Mouse (Mus musculus): ENCODE measurements around the gene Olfr545. TPM values are rescaled to one million over a fixed set of nuclear protein-coding genes. Genes with fewer than 3 reads are reported as not detected.
"Not testable (repeated sequence)": the region's sequence is repeated elsewhere in the genome, so short reads cannot be mapped to it uniquely, and the experiment has no call there.

Gene Olfr545
- polyA plus RNA-seq, 1 experiment from 2014 or later: 0.04 TPM

DNA sequence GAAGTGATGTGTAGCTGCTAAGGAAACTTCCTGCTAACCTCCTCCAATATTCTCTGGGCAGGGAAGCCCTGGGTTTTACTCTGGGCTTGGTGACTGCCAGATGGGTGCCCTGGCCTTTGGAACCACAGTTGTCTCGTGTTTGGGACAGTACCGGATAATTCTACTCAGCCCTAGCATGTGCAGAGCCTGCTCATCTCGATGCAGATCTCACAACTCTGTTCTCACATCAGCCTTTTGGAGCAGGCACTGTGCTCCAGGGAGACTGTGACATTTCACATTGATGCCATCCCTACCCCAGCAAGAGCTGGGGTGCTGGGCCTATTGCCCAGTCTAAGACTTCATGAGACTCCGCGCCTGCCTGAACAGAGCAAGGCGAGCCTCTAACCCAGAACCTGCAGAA lies 9.3 kb upstream of the Olfr545 start:
- 82% methylated on average over 6 of the region's 6 CpGs for whole genome bisulfite sequencing
- no peak for ATAC-seq (replicated peaks; ENCODE audit: insufficient number of reproducible peaks, insufficient read depth, low FRiP score, low read depth)

GRCm38 (mm10) chr7:102508066-102508465 lies 8.7 kb upstream of the Olfr545 start:
- Histone ChIP-seq H3K9ac (no peak overlapping the region), H3K27me3 (peaks cover 4% of the 10 kb centered on the region; the same call in 1 of the 2 replicates), H3K9me3 (replicated peaks) (no peaks in the 10 kb centered on the region), H3K4me2 (no peak overlapping the region), H3K4me3 (no peak overlapping the region), H3K36me3 (no peaks in the 10 kb centered on the region), H3K4me1 (replicated peaks) (no peaks in the 10 kb centered on the region; the same call in 1 of the 2 replicates), H3K27ac (no peak overlapping the region)
- no peak for ATAC-seq (replicated peaks; ENCODE audit: insufficient number of reproducible peaks, insufficient read depth, low FRiP score, low read depth)
- WGBS: 81% methylated on average over 9 of the region's 9 CpGs

More for the DNA sequence above, 9.3 kb upstream of the Olfr545 start:
- Histone ChIP-seq H3K9ac (no peak overlapping the region), H3K9me3 (replicated peaks) (no peaks in the 10 kb centered on the region), H3K4me3 (no peak overlapping the region), H3K36me3 (no peaks in the 10 kb centered on the region), H3K27ac (no peak overlapping the region), H3K27me3 (peaks cover 5% of the 10 kb centered on the region), H3K4me2 (no peak overlapping the region), H3K4me1 (replicated peaks) (no peaks in the 10 kb centered on the region; the same call in 1 of the 2 replicates)

DNA sequence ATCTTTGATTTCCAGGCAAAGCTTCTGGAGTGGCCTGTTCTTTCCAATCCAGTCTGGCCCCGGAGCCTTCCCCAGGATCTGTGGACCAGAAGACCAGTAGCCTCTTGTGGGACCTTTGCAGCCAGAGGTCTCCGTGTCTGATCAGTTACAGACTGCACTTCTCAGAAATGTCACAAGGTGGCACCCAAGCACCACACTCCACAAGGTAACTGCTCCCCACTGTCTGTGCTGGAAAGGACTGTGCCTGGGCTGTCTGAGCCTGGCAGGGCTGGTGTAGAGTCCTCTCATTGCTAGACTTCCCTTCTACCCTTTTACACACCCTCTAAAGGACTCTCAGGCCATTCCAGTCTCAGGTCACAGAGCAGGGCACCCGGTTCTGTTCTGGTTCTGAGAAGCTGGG lies 7.5 kb upstream of the Olfr545 start:
- no peak overlapping the region for H3K4me3 ChIP-seq
- WGBS: 47% methylated on average over 3 of the region's 3 CpGs
- no peaks in the 10 kb centered on the region for H3K9me3 ChIP-seq (replicated peaks)
- H3K27ac ChIP-seq: no peak overlapping the region
- H3K4me2 ChIP-seq: no peak overlapping the region
- no peaks in the 10 kb centered on the region for H3K36me3 ChIP-seq
- ATAC-seq (replicated peaks; ENCODE audit: insufficient number of reproducible peaks, insufficient read depth, low FRiP score, low read depth): no peak; the same call in 1 of the 2 replicates
- no peak overlapping the region for H3K9ac ChIP-seq
- no peaks in the 10 kb centered on the region for H3K4me1 ChIP-seq (replicated peaks)
- H3K27me3 ChIP-seq: peaks cover 4% of the 10 kb centered on the region; the same call in 1 of the 2 replicates

DNA sequence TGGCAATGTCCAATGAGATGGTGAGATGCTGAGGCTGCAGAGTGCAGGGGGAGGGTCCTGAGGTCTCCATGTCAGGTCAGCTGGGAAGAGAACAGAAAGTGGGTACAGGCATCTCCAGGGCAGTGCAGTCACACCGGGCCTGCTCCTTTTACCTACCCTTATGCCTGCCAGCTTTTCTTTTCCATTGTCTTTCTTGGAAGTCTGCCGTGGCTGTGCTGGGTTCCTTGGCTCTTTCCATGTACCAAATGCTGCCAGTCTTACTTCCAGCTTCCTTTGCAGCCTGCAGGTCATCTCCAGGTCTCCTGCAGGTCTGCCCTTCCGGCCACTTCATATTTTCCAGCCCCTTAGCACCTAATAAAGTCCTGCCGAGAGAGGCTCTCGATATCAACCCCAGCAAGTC lies 2.6 kb upstream of the Olfr545 start:
- ATAC-seq (replicated peaks; ENCODE audit: insufficient number of reproducible peaks, insufficient read depth, low FRiP score, low read depth): no peak
- Histone ChIP-seq H3K27me3 (no peaks in the 10 kb centered on the region), H3K4me1 (replicated peaks) (no peaks in the 10 kb centered on the region), H3K27ac (no peak overlapping the region), H3K4me2 (no peak overlapping the region), H3K9me3 (replicated peaks) (no peaks in the 10 kb centered on the region), H3K36me3 (no peaks in the 10 kb centered on the region), H3K9ac (no peak overlapping the region), H3K4me3 (no peak overlapping the region)
- WGBS: 71% methylated on average over 5 of the region's 5 CpGs

- 35% methylated on average over 7 of the region's 7 CpGs for WGBS
- not testable (repeated sequence) for ATAC-seq (replicated peaks; ENCODE audit: insufficient number of reproducible peaks, insufficient read depth, low FRiP score, low read depth); H3K4me1 ChIP-seq (replicated peaks)
Observed at GRCm38 (mm10) chr7:102494416-102494815, 5.0 kb downstream of the Olfr545 start.

GRCm38 (mm10) chr7:102488161-102488560 lies 11.2 kb downstream of the Olfr545 start, which contains the start of gene Olfr544:
Olfr544 (minus strand) TSS chr7:102488313.
- 38% methylated on average over 1 of the region's 1 CpGs for WGBS

More at GRCm38 (mm10) chr7:102494416-102494815, 5.0 kb downstream of the Olfr545 start:
- H3K9ac ChIP-seq; H3K9me3 ChIP-seq (replicated peaks); H3K4me3 ChIP-seq; H3K27me3 ChIP-seq; H3K4me2 ChIP-seq; H3K27ac ChIP-seq; H3K36me3 ChIP-seq: not testable (repeated sequence)

DNA sequence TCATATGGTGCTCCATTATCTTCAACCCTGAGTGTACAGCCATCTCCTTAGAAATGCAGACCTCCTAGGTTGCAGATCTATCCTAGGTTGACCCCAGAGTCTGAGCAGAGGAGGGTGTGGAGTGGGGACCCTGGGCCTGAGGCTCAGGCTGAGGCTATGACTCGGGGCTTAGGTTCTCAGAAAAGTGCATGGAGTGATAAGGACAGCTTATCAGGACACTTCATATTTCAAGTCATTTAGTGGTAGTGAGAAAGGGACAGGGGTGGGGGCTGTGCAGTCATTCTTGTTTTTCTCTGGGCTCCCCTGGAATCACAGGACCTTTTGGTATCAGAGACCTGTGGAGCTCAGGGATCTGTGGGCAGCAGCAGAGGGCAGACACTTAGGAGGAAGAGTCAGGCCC lies 13.3 kb downstream of the Olfr545 start:
- Histone ChIP-seq H3K4me2 (no peak overlapping the region), H3K9me3 (replicated peaks) (no peaks in the 10 kb centered on the region), H3K9ac (no peak overlapping the region), H3K27me3 (no peaks in the 10 kb centered on the region), H3K4me3 (no peak overlapping the region), H3K36me3 (no peaks in the 10 kb centered on the region), H3K4me1 (replicated peaks) (no peaks in the 10 kb centered on the region), H3K27ac (no peak overlapping the region)
- ATAC-seq (replicated peaks; ENCODE audit: insufficient number of reproducible peaks, insufficient read depth, low FRiP score, low read depth): no peak
- WGBS: 31% methylated on average over 1 of the region's 1 CpGs

More at GRCm38 (mm10) chr7:102488161-102488560, 11.2 kb downstream of the Olfr545 start, which contains the start of gene Olfr544:
- Histone ChIP-seq H3K4me1 (replicated peaks) (no peaks in the 10 kb centered on the region), H3K9ac (no peak within 1 kb of the TSS), H3K36me3 (no peaks in the 10 kb centered on the region), H3K9me3 (replicated peaks) (no peaks in the 10 kb centered on the region), H3K27ac (no peak within 1 kb of the TSS), H3K27me3 (no peaks in the 10 kb centered on the region), H3K4me3 (no peak within 1 kb of the TSS), H3K4me2 (no peak within 1 kb of the TSS)
- ATAC-seq (replicated peaks; ENCODE audit: insufficient number of reproducible peaks, insufficient read depth, low FRiP score, low read depth): no peak

GRCm38 (mm10) chr7:102484766-102485165 lies 14.6 kb downstream of the Olfr545 start:
- not testable (repeated sequence) for H3K27ac ChIP-seq; H3K9me3 ChIP-seq (replicated peaks); H3K9ac ChIP-seq; ATAC-seq (replicated peaks; ENCODE audit: insufficient number of reproducible peaks, insufficient read depth, low FRiP score, low read depth); H3K4me2 ChIP-seq; H3K27me3 ChIP-seq; H3K4me1 ChIP-seq (replicated peaks); H3K4me3 ChIP-seq; H3K36me3 ChIP-seq
- WGBS: 66% methylated on average over 8 of the region's 8 CpGs

DNA sequence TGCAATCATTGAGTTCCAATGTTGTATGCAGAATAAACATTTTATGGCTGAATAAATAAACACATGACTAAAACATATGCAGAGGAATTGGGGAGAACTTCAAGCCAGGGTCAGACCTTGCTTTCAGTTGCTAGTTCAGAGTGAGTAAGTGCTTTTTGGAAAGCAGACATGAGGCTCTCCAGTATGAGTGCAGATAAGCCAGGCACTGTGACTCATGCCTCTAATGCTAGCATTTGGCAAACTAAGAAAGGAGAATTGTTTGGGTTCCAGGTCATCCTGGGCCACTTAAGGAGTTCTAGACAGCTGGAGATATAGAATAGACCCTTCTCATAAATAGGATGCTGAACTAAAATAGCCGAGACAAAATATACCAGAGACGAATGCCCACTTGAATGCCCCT lies 15.7 kb downstream of the Olfr545 start:
- H3K9ac ChIP-seq: no peak overlapping the region
- no peak for ATAC-seq (replicated peaks; ENCODE audit: insufficient number of reproducible peaks, insufficient read depth, low FRiP score, low read depth)
- H3K36me3 ChIP-seq: no peaks in the 10 kb centered on the region
- no peak overlapping the region for H3K4me2 ChIP-seq
- H3K27ac ChIP-seq: no peak overlapping the region
- no peaks in the 10 kb centered on the region for H3K9me3 ChIP-seq (replicated peaks)
- no peaks in the 10 kb centered on the region for H3K27me3 ChIP-seq
- H3K4me3 ChIP-seq: no peak overlapping the region
- WGBS: 40% methylated on average over 2 of the region's 2 CpGs
- peaks cover 7% of the 10 kb centered on the region for H3K4me1 ChIP-seq (replicated peaks)

DNA sequence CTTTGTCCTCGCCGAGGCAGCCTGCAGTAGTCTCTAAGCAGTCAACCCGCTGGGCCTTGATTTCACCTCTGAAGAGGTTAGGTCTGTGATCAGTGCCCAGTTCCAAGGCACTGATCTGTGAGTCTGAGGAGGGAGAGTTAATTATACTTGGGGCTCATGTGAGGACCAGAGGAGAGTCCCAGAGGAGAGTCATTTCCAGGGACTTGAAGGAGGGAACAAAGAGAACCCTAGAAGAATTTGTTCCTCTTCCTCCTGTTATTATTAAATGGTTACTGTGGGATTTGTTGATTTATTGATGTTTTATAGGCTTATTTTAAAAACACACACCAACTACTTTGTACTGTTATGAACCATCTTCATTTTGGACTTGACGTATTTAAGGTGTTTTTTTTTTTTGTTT lies 17.8 kb downstream of the Olfr545 start, which contains the start of gene Olfr543:
Olfr543 (minus strand) TSS at position 101 of the 400 bp plus-strand sequence.
- Histone ChIP-seq H3K4me2 (no peak within 1 kb of the TSS), H3K4me1 (replicated peaks) (peaks cover 7% of the 10 kb centered on the region), H3K27me3 (no peaks in the 10 kb centered on the region), H3K27ac (no peak within 1 kb of the TSS), H3K9me3 (replicated peaks) (no peaks in the 10 kb centered on the region), H3K9ac (no peak within 1 kb of the TSS), H3K36me3 (no peaks in the 10 kb centered on the region), H3K4me3 (no peak within 1 kb of the TSS)
- no peak for ATAC-seq (replicated peaks; ENCODE audit: insufficient number of reproducible peaks, insufficient read depth, low FRiP score, low read depth)
- WGBS: 94% methylated on average over 4 of the region's 4 CpGs

DNA sequence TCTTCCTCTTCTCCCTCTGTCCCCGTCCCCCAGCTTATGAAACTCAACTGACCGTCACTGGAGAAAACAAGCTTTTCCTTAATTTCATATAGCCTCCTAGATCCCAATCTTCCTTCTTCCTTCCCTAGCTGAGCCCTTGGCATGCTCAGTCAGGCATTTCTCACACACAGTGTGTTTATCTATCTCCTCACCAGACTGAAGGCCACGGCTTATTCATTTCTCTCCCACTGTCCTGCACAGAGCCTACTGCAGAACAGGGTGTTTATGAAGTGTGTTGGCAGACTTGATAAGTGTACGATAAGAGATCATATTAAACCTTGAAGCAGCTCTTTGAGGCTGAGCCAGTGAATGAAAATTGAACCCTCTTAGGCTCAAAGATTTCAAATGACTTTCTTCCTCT lies 18.6 kb downstream of the Olfr545 start:
- Histone ChIP-seq H3K27ac (no peak overlapping the region), H3K9ac (no peak overlapping the region), H3K27me3 (no peaks in the 10 kb centered on the region), H3K36me3 (no peaks in the 10 kb centered on the region), H3K9me3 (replicated peaks) (no peaks in the 10 kb centered on the region), H3K4me3 (no peak overlapping the region), H3K4me1 (replicated peaks) (peaks cover 7% of the 10 kb centered on the region), H3K4me2 (no peak overlapping the region)
- no peak for ATAC-seq (replicated peaks; ENCODE audit: insufficient number of reproducible peaks, insufficient read depth, low FRiP score, low read depth)
- 45% methylated on average over 4 of the region's 4 CpGs for WGBS

- Histone ChIP-seq H3K9ac (no peak overlapping the region), H3K4me1 (replicated peaks) (peaks cover 7% of the 10 kb centered on the region), H3K36me3 (no peaks in the 10 kb centered on the region), H3K27ac (no peak overlapping the region), H3K4me3 (no peak overlapping the region), H3K4me2 (no peak overlapping the region), H3K9me3 (replicated peaks) (no peaks in the 10 kb centered on the region), H3K27me3 (no peaks in the 10 kb centered on the region)
- WGBS: 50% methylated on average over 5 of the region's 5 CpGs
- no peak for ATAC-seq (replicated peaks; ENCODE audit: insufficient number of reproducible peaks, insufficient read depth, low FRiP score, low read depth)
Observed at GRCm38 (mm10) chr7:102479368-102480078, 19.9 kb downstream of the Olfr545 start.
